Mouse (Mus musculus) layer of hippocampus, postnatal 25 days (tissue): Measurements from ENCODE around the gene Mdk. TPM values are rescaled to one million over a fixed set of nuclear protein-coding genes. Genes with fewer than 3 reads are reported as not detected.

ENCODE experiments used
- DNase-seq, 2 experiments: peaks; one replicate each; pipeline ENCODE4 v3.0.0; 2022; ENCODE audit warnings: mixed read lengths in 2 of 2, low spot score in 1 of 2; ENCODE audit errors: extremely low spot score in 1 of 2
- total RNA-seq, 2 experiments: library from RNA; stranded (reverse); gene quantifications; 2 replicates each; pipeline ENCODE4 v1.2.3; 2021

The Mdk gene
- total RNA-seq, 2 experiments from 2014 or later, result 25.5 to 33.2 TPM

DNA sequence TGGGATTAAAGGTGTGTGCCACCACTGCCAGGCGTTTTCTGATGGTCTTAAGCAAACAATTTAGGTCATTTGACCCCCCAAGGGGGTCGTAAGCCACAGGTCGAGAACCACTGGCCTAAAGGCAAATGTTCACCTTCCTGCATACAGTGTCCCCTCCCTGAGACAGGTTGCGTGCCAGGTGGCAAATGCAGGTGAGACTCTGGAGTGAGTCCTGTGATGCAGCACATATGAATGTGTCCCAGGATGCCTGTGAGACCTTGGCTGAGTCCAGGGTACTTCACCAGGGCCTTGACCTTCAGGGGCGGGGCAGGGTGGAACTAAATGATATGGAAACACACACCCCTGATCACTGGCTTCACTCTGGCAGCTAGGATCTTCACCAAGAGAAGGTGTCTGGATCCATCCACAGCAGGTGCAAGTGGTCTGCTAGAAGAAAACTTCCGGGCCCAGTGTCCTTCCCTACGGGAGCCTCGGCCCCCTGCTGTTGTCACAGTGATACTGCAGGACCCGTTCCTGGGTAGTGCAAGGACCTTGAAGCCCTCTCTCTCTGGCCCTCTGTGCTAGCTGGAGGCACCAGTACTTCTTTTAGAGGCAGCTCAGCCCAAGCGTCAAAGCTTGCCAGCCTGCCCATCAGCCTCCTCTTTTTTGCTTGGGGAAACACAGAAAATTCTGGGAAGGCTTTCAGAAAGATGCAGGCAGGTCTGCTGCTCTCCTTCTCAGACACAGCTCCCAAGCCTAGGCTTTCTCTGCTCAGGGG lies 26.8 kb upstream of the Mdk start:
- DNase-seq, result no peak

DNA sequence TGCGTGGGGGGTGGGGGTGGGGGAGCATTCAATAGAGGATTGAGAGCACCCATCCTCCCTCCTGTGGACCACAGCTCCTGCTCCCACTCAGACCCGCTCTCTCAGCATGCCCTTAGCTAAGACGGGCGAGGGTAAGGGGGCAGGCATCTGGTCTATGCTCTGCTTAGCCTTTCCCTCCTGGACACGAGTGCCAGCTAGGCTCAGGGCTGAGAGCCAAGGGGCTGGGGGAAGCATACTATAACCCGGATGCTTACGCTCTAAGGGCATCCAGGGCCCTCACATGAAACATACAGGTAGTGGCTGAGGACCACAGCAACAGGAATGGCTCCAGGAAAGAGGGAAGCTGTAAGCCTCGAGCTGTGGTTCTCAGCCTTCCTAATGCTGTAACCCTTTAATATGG lies 26.0 kb upstream of the Mdk start:
- no peak for DNase-seq

- peak; percentile 59 to 66 for DNase-seq
Measured at GRCm38 (mm10) chr2:91957096-91957495, 25.0 kb upstream of the Mdk start.

DNA sequence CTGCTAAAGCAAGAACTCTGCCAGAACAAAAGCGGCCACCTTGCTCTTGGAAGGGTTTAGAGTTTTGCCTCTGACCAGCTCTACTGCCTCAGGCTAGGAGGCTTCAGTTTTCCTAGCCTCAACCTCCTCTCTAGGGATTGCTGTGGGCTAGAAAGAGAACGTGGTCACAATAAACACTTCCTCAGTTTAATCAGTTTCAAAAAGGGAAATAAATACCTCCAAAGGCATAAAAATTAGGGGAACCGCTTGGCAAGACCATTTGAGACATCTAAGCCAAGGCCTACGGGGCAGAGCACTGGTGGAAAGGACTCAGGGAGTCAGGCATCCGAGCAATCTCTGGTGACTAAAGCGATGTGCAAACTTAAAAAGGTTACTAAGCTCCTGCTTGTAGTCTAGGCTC lies 23.8 kb upstream of the Mdk start:
- DNase-seq, result no peak

GRCm38 (mm10) chr2:91955121-91955591 lies 23.1 kb upstream of the Mdk start:
- DNase-seq, result no peak

- no peak for DNase-seq
Measured at GRCm38 (mm10) chr2:91953825-91954224, 21.7 kb upstream of the Mdk start.

- DNase-seq, result no peak
Measured at GRCm38 (mm10) chr2:91950275-91951085, 18.4 kb upstream of the Mdk start.

DNA sequence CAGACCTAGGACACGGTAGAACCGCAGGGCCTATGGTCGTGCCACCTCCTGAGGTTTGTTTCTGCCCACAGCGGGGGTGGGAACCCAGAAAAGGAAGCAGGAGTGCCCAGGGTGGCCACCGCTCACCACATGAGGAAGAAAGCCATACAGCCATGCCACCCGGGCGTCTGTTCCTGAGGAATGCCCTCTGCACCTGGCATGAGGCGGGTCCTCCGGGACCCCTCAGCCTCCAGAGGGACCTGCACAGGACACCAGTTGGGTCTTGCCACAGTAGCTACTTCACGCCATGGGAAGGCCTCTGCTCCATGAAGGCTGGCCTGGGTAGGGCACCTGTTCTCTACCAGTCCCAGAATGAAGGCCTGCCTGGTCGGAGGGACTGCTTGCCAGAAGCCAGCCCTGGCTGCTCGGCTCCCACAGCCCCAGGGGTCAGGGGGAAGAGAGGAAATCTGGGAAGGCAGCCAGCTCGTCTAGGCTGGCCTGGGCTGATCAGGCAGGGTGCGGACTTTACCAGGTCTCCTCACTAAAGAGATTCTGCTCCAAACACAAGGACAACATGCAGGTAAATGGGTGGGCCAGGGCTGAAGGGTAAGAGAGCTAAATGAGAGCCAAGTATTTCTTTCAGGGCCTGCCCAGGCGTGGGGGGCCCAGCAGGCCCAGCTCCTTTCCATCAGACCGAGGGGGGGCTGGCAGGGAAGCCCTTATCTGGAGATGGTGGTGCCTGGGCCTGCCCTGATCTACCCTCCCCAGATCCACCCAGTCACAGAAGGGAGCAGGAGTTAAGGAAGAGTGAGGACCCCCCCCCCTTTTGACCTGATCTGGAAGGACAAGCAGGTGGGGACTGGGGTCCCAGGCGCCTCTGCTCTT lies 17.5 kb upstream of the Mdk start:
- no peak for DNase-seq

DNA sequence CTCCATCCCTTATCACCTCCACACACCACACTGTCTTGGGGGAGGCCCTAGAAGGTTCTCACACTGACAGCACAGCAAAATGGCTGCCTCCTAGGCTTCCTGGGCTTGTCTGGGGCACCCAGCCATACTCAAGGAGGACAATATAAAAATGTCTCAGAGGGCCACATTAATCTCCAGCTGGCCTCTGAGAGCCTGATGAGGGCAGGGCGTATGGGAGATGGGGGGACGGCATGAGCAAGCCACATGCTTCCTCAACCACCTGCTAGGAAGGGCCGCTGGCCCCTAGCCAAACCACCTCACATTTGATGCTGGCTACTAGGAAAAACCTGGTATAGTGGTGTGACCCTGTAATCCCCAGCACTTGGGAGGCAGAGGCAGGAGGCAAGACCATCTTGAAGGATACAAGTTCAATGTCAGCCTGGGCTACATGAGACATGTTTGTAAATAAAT lies 16.7 kb upstream of the Mdk start:
- DNase-seq, result no peak

DNA sequence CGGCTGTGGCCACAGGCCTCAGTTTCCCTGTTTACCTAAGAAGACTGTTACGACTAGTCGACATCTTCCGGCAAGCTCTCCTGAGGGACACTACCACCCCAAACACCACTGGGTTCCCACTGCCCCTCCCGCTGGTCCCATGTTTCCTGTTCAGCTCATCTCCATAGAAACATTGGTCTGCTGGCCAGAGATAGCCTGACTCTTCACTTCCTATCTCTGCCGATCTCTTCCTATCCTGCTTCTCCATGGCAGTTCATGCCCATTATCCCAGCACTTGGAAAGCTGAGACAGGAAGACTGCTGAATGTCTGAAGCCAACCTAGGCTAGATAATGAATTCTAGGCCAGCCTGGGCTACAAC lies 16.0 kb upstream of the Mdk start:
- DNase-seq, result no peak

GRCm38 (mm10) chr2:91947397-91948150 lies 15.5 kb upstream of the Mdk start:
- no peak for DNase-seq

GRCm38 (mm10) chr2:91946836-91947235 lies 14.7 kb upstream of the Mdk start:
- DNase-seq, result no peak

- no peak for DNase-seq
Measured at GRCm38 (mm10) chr2:91945483-91945882, 13.4 kb upstream of the Mdk start, which contains the start of gene Gm9821. Gm9821 (plus strand) TSS chr2:91945703.

DNA sequence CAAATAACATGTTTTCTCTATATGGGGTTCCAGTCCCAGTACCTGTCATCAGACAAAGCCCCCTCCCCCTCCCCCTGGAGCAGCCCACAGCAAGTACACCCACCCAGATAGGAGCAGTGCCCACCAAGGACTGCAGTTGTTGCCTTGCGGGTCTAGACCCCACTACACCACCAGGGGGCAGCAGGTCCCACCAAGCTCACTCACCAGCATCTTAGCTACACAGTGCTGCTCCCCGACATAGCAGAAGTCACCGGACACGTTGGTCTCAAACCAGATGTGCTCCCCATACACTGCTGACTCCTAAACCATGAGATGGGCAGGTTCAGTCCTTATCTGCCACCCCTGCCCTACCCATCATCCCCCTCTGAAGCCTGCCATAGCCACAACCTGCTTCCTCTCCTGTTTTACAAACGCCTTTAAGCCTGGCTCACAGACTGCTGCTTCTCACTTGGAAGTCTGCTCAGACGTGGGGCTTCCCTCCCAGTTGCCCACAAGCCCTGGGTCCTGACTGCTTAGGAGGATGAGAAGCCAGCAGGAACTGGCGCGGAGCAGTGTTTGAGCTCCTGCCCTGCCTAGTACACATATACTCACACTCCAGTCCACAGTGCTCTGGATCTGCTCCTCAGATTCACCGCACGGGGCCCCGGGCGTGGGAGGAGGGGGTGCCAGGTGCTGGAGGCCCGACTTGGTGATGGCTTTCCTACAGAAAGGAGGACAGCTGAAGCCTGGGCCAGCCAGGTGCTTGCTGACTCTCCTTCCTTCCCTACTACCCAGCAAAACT lies 12.3 kb upstream of the Mdk start:
- peak; percentile 85 to 90 for DNase-seq

- no peak for DNase-seq
Measured at GRCm38 (mm10) chr2:91942356-91942755, 10.3 kb upstream of the Mdk start.

DNA sequence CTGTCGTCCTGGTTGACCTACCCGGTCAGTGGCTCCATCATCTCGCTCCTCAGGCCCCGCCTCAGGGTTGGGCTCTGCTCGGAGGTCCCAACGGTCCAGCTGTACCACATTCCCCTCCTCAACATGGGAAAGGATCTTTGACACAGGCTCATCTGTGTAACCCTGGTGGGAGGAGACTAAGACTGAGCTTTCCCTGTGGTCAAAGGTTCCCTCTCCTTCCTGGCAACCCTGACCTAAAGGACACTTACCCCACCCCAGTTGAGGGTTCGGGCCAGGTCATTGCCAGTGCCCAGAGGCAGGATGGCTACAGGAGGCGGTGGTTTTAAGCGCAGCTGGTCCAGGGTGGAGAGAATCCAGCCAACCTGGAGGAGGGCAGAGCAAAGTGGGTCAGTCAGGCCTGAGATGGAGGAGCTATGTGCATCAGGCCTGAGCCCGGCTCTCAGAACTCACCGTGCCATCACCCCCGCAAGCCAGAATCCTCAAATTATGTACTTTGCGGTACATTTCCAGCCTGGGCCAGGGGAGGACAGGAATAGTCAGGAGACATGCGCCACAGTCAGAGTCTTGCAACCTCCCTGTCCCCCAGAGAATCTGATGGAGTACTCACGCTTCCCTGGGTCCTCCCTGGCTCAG lies 7.3 kb upstream of the Mdk start:
- DNase-seq, result no peak

- DNase-seq, result no peak
Measured at GRCm38 (mm10) chr2:91936154-91936553, 4.1 kb upstream of the Mdk start.

DNA sequence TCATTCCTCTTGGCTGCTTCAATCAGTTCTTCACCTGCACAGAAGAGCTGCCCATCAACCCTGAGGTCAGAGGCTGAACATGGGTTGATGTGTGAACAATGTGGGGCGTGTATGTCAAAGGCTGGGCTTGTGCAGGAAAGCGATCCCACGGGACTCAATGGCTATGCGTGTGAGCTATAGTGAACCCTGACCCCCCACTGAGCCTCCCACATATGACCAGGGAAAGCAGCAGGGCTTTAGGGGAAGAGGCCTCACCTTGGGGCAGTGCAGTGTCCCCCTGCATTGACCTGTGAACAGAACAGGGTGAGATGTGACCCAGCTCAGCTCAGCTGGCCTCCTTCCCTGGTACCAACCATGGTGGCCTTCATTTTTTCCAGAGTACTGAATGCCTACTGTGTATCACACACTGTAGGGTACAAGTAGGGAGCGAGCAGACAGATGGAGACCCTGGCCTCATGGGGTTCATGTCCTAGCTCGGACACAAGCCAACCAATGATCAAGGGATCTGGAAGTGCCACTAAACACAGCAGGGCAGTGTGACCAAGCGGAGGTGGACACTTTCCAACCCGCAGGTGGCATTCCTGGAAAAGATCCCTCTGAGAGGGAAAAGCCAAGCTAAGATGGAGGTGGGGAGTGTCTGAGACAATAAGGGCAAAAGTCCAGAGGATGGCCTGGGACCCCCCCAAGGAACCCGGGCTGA lies 2.9 kb upstream of the Mdk start:
- no peak for DNase-seq
